Mouse (Mus musculus): Measurements from ENCODE around the gene Otub2. TPM values are rescaled to one million over a fixed set of nuclear protein-coding genes. Genes with fewer than 3 reads are reported as not detected.

Otub2 gene
- polyA plus RNA-seq (2014; fragmentation: Nextera tagmentation; extraction: Ambion mirVana), result 6.0 and 6.1 TPM in 2 replicates

DNA sequence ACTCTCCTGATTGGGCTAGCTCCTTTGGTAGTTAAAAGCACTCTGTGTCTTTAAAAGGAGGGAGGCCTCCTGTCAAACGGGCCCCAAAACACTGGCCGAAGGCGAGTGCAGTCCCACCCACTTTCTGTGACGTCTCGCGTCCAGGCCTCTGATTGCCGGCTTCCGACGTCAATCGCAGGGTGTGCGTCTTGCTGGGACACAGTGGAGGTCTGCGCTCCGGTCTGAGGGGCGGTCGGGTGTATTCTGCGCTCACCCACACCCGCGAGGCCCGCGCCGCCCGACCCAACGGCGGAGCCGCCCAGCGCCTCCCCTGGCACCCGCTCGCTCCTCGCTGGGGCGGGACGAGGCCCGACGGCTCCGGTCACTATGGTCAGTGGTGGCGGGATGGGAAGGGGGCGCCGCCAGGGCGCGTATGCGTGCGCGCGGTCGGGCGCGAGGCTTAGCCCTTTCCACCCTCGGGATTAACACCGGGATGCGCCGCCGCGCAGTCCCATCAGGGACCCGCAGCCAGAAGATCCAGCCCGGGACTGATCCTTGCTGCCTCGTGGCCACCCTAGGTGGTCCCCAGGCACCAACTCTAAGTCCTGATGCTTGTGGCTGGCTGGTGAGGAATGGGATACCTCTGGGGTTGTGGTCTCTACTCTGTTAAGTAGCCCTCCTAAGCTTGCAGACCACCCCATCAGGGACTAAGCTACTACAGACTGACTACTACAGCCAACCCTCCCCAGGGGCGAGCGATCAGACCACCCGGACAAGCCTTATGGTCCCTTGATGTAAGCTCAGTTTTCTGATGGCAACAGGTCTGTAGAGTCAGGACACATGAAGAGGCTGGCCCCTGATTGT, at the start of gene Otub2:
Gene Otub2, plus strand, starts transcription at position 178 of the 843 bp plus-strand sequence.
- Histone ChIP-seq H3K27me3 (ENCODE audit: control insufficient read depth, insufficient read depth, low read length) (no peaks in the 10 kb centered on the region), H3K4me2 (replicated peaks; ENCODE audit: low read depth, low read length) (peak within 1 kb of the TSS; percentile 88), H3K4me3 (ENCODE audit: low read length) (peak within 1 kb of the TSS; percentile 79), H3K27ac (ENCODE audit: low read depth, low read length) (no peak within 1 kb of the TSS), H3K4me1 (ENCODE audit: control insufficient read depth, insufficient read depth, low read length) (peaks cover 5% of the 10 kb centered on the region; the same call in 1 of the 2 replicates), H3K9me3 (ENCODE audit: control insufficient read depth, low read length) (no peaks in the 10 kb centered on the region), H3K9ac (ENCODE audit: low read depth, low read length) (peak within 1 kb of the TSS; percentile 84), H3K36me3 (ENCODE audit: control insufficient read depth, insufficient read depth, low read length) (no peaks in the 10 kb centered on the region)
- ATAC-seq (ENCODE audit: low FRiP score, low TSS enrichment), result peak; percentile 99
- under 1% methylated on average over 47 of the region's 58 CpGs for WGBS

GRCm38 (mm10) chr12:103341212-103341611, 47.3 kb upstream of the Otub2 start:
- Histone ChIP-seq H3K9ac (ENCODE audit: low read depth, low read length) (no peak overlapping the region), H3K4me1 (ENCODE audit: control insufficient read depth, insufficient read depth, low read length) (peaks cover 3% of the 10 kb centered on the region; the same call in 1 of the 2 replicates), H3K27ac (ENCODE audit: low read depth, low read length) (no peak overlapping the region), H3K4me2 (replicated peaks; ENCODE audit: low read depth, low read length) (no peak overlapping the region), H3K36me3 (ENCODE audit: control insufficient read depth, insufficient read depth, low read length) (no peaks in the 10 kb centered on the region), H3K27me3 (ENCODE audit: control insufficient read depth, insufficient read depth, low read length) (no peaks in the 10 kb centered on the region), H3K9me3 (ENCODE audit: control insufficient read depth, low read length) (no peaks in the 10 kb centered on the region), H3K4me3 (ENCODE audit: low read length) (no peak overlapping the region)
- no peak for ATAC-seq (ENCODE audit: low FRiP score, low TSS enrichment)
- 71% methylated on average over 5 of the region's 5 CpGs for WGBS

DNA sequence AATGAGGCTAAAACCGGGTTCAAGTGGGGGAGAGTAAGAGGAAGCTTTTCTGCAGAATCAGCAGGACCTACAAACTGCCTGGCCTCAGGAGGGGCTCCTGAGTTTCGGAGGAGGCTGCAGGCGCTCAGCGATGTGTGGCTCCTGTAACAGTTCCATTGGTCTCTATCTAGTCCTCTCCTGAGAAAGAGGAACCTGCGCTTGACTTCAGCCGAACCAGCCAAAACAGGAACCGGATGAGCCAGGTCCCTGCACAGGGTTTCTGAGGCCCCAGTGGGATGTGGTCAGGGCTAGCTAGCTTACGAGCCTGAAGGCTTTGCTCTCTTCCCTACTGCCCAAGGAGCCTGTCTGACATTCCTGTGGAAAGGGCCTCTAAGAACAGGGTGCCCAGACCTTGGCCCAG, 45.0 kb upstream of the Otub2 start:
- WGBS, result 54% methylated on average over 8 of the region's 8 CpGs
- no peak; the same call in 1 of the 2 replicates for ATAC-seq (ENCODE audit: low FRiP score, low TSS enrichment)

GRCm38 (mm10) chr12:103344934-103345333, 43.5 kb upstream of the Otub2 start:
- ATAC-seq (ENCODE audit: low FRiP score, low TSS enrichment), result no peak
- Histone ChIP-seq H3K27me3 (ENCODE audit: control insufficient read depth, insufficient read depth, low read length) (no peaks in the 10 kb centered on the region), H3K4me2 (replicated peaks; ENCODE audit: low read depth, low read length) (no peak overlapping the region), H3K9ac (ENCODE audit: low read depth, low read length) (no peak overlapping the region), H3K4me3 (ENCODE audit: low read length) (no peak overlapping the region), H3K27ac (ENCODE audit: low read depth, low read length) (no peak overlapping the region), H3K9me3 (ENCODE audit: control insufficient read depth, low read length) (no peaks in the 10 kb centered on the region), H3K4me1 (ENCODE audit: control insufficient read depth, insufficient read depth, low read length) (peaks cover 6% of the 10 kb centered on the region; the same call in 1 of the 2 replicates), H3K36me3 (ENCODE audit: control insufficient read depth, insufficient read depth, low read length) (no peaks in the 10 kb centered on the region)
- 77% methylated on average over 7 of the region's 7 CpGs for WGBS

More for the DNA sequence above, 45.0 kb upstream of the Otub2 start:
- Histone ChIP-seq H3K4me3 (ENCODE audit: low read length) (no peak overlapping the region), H3K4me2 (replicated peaks; ENCODE audit: low read depth, low read length) (no peak overlapping the region), H3K27ac (ENCODE audit: low read depth, low read length) (no peak overlapping the region), H3K4me1 (ENCODE audit: control insufficient read depth, insufficient read depth, low read length) (peaks cover 6% of the 10 kb centered on the region; the same call in 1 of the 2 replicates), H3K9me3 (ENCODE audit: control insufficient read depth, low read length) (no peaks in the 10 kb centered on the region), H3K9ac (ENCODE audit: low read depth, low read length) (no peak overlapping the region), H3K27me3 (ENCODE audit: control insufficient read depth, insufficient read depth, low read length) (no peaks in the 10 kb centered on the region), H3K36me3 (ENCODE audit: control insufficient read depth, insufficient read depth, low read length) (no peaks in the 10 kb centered on the region)

DNA sequence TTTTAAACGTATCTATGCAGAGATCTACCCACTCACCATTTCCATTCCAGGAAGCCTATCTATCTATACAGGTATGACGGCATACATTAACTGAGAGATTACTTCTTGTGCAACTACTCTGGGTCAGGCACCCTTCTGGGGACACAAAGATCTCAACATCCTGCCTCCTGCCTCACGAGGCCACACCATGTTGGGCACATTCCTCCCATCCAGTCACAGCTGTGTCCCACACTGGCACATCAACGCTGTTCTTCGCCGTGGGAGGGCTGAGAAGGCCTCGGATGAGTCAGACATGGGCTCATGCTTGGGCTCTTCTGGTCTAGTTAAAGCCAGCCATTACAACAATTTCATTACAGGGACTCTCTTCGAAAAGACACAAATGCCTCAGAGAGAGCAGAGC, 41.5 kb upstream of the Otub2 start:
- peaks cover 6% of the 10 kb centered on the region; the same call in 1 of the 2 replicates for H3K4me1 ChIP-seq (ENCODE audit: control insufficient read depth, insufficient read depth, low read length)
- no peak for ATAC-seq (ENCODE audit: low FRiP score, low TSS enrichment)
- 70% methylated on average over 8 of the region's 8 CpGs for WGBS
- H3K9me3 ChIP-seq (ENCODE audit: control insufficient read depth, low read length), result no peaks in the 10 kb centered on the region
- no peak overlapping the region for H3K9ac ChIP-seq (ENCODE audit: low read depth, low read length)
- no peaks in the 10 kb centered on the region for H3K27me3 ChIP-seq (ENCODE audit: control insufficient read depth, insufficient read depth, low read length)
- H3K4me3 ChIP-seq (ENCODE audit: low read length), result no peak overlapping the region
- H3K27ac ChIP-seq (ENCODE audit: low read depth, low read length), result no peak overlapping the region
- no peaks in the 10 kb centered on the region for H3K36me3 ChIP-seq (ENCODE audit: control insufficient read depth, insufficient read depth, low read length)
- no peak overlapping the region for H3K4me2 ChIP-seq (replicated peaks; ENCODE audit: low read depth, low read length)

DNA sequence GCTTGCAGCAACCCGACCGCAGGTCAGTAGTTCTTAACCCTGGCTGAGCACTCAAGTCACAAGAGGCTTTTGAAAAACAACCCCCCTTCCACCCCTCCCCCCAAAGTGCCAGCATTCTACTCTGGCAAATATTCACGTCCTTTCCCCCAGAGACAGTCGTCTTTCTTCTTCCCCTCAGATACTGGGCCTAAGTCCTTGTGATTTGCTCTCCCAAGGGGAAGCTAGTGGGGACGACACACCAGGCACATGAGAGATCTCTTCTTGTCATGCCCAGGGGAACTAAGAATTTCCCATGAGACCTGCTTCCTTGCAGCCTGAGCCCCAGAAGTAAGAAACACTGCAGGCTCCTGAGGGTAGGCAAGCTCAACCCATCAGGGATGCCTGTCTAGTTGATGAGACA, 41.1 kb upstream of the Otub2 start:
- Histone ChIP-seq H3K9me3 (ENCODE audit: control insufficient read depth, low read length) (no peaks in the 10 kb centered on the region), H3K4me2 (replicated peaks; ENCODE audit: low read depth, low read length) (no peak overlapping the region), H3K9ac (ENCODE audit: low read depth, low read length) (no peak overlapping the region), H3K4me3 (ENCODE audit: low read length) (no peak overlapping the region), H3K27ac (ENCODE audit: low read depth, low read length) (no peak overlapping the region), H3K27me3 (ENCODE audit: control insufficient read depth, insufficient read depth, low read length) (no peaks in the 10 kb centered on the region), H3K36me3 (ENCODE audit: control insufficient read depth, insufficient read depth, low read length) (no peaks in the 10 kb centered on the region), H3K4me1 (ENCODE audit: control insufficient read depth, insufficient read depth, low read length) (peaks cover 6% of the 10 kb centered on the region; the same call in 1 of the 2 replicates)
- WGBS, result 32% methylated on average over 5 of the region's 5 CpGs
- ATAC-seq (ENCODE audit: low FRiP score, low TSS enrichment), result no peak

- H3K4me2 ChIP-seq (replicated peaks; ENCODE audit: low read depth, low read length), result no peak overlapping the region
- no peaks in the 10 kb centered on the region for H3K27me3 ChIP-seq (ENCODE audit: control insufficient read depth, insufficient read depth, low read length)
- no peak overlapping the region for H3K4me3 ChIP-seq (ENCODE audit: low read length)
- peaks cover 6% of the 10 kb centered on the region; the same call in 1 of the 2 replicates for H3K4me1 ChIP-seq (ENCODE audit: control insufficient read depth, insufficient read depth, low read length)
- no peaks in the 10 kb centered on the region for H3K36me3 ChIP-seq (ENCODE audit: control insufficient read depth, insufficient read depth, low read length)
- H3K9ac ChIP-seq (ENCODE audit: low read depth, low read length), result no peak overlapping the region
- no peaks in the 10 kb centered on the region for H3K9me3 ChIP-seq (ENCODE audit: control insufficient read depth, low read length)
- H3K27ac ChIP-seq (ENCODE audit: low read depth, low read length), result no peak overlapping the region
- WGBS, result 2% methylated on average over 3 of the region's 3 CpGs
- ATAC-seq (ENCODE audit: low FRiP score, low TSS enrichment), result peak; percentile 70; the same call in 1 of the 2 replicates
Observed at GRCm38 (mm10) chr12:103348506-103348905, 40.0 kb upstream of the Otub2 start.

DNA sequence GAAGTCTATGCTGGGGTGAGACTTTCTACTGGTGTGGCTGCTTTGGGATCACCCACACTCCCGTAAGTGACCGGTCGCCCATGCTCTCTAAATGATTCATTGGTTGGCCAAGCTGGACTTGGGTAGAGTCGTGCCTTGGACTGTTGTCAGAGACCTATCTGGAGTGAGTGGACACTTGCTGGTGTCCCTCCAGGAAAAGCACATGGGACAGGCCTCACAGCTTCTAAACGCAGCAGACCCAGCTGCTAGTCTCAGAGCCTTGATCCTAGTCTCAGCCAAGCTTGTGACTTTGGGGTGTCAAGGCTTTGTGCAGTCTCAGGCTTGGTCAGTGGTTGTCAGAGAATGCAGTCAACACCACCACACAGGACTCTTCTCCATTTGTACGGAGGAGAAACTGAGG, 35.7 kb upstream of the Otub2 start:
- H3K9ac ChIP-seq (ENCODE audit: low read depth, low read length), result no peak overlapping the region
- ATAC-seq (ENCODE audit: low FRiP score, low TSS enrichment), result no peak
- H3K27ac ChIP-seq (ENCODE audit: low read depth, low read length), result no peak overlapping the region
- H3K27me3 ChIP-seq (ENCODE audit: control insufficient read depth, insufficient read depth, low read length), result no peaks in the 10 kb centered on the region
- no peak overlapping the region for H3K4me3 ChIP-seq (ENCODE audit: low read length)
- 95% methylated on average over 6 of the region's 6 CpGs for WGBS
- no peaks in the 10 kb centered on the region for H3K36me3 ChIP-seq (ENCODE audit: control insufficient read depth, insufficient read depth, low read length)
- no peaks in the 10 kb centered on the region for H3K4me1 ChIP-seq (ENCODE audit: control insufficient read depth, insufficient read depth, low read length)
- H3K4me2 ChIP-seq (replicated peaks; ENCODE audit: low read depth, low read length), result no peak overlapping the region
- no peaks in the 10 kb centered on the region for H3K9me3 ChIP-seq (ENCODE audit: control insufficient read depth, low read length)

DNA sequence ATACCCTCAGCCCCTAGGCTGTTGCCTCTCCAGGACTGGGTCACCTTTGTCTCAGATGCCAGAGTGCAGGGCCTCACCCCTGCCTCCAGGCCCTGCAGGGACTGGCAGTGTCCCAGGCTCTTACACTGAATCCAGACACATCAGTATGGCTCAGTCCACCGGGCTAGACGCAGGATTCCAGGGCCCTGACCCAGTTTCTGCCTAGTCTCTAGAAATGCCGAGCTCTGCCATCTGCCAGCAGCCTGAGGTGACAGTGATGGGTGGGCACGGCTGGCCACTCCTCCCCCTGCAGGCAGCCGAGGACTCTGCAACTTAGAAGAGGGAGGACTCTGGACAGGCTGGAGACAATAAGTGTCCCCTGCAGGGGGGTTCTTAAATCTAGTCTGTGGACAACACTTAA, 34.9 kb upstream of the Otub2 start:
- H3K4me2 ChIP-seq (replicated peaks; ENCODE audit: low read depth, low read length), result no peak overlapping the region

More for the DNA sequence above, 34.9 kb upstream of the Otub2 start:
- no peaks in the 10 kb centered on the region for H3K27me3 ChIP-seq (ENCODE audit: control insufficient read depth, insufficient read depth, low read length)
- no peak overlapping the region for H3K9ac ChIP-seq (ENCODE audit: low read depth, low read length)
- no peak for ATAC-seq (ENCODE audit: low FRiP score, low TSS enrichment)
- H3K9me3 ChIP-seq (ENCODE audit: control insufficient read depth, low read length), result no peaks in the 10 kb centered on the region
- no peak overlapping the region for H3K27ac ChIP-seq (ENCODE audit: low read depth, low read length)
- no peak overlapping the region for H3K4me3 ChIP-seq (ENCODE audit: low read length)
- WGBS, result 8% methylated on average over 5 of the region's 5 CpGs
- H3K36me3 ChIP-seq (ENCODE audit: control insufficient read depth, insufficient read depth, low read length), result no peaks in the 10 kb centered on the region
- H3K4me1 ChIP-seq (ENCODE audit: control insufficient read depth, insufficient read depth, low read length), result no peaks in the 10 kb centered on the region
